Mouse (Mus musculus) inflammation-experienced regulatory T-cells, adult 6 months (primary cell): Measurements from ENCODE around the gene Unc79. TPM values are rescaled to one million over a fixed set of nuclear protein-coding genes. Genes with fewer than 3 reads are reported as not detected.

Experiments used
- ATAC-seq: one replicate; pipeline ENCODE4 v1.8.0; 2017
- polyA plus RNA-seq, 3 experiments: library from polyadenylated mRNA; unstranded; fragments of 100-300 nt; shearing (Covaris generic); gene quantifications; one replicate each; pipeline ENCODE4 v1.2.1; 2017

Gene Unc79
- polyA plus RNA-seq, 3 experiments from 2014 or later: 0.19 to 0.38 (median 0.22) TPM

DNA sequence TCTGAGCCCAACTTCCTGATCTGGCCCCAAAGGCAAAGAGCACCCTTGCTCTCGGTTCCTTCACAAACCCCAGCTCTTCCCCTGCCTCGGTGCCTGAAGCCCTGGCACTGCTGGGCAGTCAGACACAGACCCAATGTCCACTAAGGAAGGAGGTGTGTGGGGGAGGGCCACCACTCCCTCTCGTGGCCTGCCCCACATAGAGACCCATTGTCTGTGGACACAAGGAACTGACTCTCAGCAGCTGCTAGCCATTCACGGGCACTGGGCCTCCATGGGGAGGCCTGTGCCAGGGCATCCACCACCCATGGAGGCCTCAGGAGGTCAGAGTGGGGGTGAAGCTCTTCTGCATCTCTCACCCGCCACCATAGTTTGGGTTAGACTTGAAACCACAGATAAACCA, 262.4 kb downstream of the Unc79 start:
- ATAC-seq: no peak

DNA sequence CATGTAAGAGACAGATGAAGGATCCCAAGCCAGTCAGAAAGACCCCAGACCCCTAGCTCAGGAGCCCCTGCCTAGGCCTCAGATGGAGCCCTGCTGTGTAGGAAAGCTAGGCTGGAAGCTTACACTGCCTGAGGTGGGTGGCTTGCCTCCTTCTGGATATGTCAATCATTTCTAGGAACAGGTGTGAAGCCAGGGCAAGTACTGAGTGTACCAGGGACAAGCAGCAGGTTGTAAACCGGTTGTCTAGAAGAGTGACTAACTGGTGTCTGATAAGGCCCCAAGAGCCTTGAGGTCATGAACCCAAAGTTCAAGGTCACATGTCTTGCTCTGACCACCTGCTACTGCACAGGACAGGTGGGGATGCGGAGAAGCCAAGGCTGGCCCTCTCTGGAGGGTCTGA, 264.9 kb downstream of the Unc79 start:
- no peak for ATAC-seq

DNA sequence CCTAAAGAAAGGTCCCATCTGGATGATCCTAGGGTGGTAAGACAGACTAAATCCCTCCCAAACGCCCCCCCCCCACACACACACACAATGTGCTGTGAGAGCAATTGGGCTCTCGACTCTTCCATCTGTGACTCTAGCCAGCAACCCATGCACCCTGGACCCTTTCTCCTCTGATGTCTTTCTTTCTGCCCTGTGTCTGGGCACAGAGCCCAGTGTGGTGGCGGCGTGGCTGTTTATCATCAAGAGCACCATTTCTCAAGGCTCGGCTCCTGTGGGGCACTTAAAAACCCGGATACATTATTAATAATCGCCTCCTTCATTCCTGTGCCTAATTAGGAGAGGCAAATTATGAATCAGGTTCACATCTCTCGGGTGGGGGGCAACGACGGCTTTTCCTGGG, 265.6 kb downstream of the Unc79 start:
- ATAC-seq: no peak

DNA sequence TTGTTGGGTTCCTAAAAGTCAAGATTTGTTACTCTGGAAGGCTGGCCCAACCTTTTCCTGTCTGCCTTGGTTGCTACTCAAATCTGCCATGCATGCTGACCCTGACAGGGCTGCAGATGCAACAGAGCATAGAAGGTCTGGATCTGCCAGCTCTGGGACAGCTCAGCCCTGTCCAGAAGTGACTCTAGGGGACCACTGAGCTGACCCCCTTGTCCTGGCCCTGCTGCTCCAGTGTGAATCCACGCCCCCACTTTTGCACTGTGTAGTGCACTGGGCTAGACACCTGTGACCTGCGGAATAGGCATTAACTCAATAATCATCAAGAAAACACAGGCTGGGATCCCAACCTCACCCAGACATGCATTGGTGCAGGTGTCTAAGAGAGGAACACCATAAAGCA, 266.1 kb downstream of the Unc79 start:
- ATAC-seq: no peak

DNA sequence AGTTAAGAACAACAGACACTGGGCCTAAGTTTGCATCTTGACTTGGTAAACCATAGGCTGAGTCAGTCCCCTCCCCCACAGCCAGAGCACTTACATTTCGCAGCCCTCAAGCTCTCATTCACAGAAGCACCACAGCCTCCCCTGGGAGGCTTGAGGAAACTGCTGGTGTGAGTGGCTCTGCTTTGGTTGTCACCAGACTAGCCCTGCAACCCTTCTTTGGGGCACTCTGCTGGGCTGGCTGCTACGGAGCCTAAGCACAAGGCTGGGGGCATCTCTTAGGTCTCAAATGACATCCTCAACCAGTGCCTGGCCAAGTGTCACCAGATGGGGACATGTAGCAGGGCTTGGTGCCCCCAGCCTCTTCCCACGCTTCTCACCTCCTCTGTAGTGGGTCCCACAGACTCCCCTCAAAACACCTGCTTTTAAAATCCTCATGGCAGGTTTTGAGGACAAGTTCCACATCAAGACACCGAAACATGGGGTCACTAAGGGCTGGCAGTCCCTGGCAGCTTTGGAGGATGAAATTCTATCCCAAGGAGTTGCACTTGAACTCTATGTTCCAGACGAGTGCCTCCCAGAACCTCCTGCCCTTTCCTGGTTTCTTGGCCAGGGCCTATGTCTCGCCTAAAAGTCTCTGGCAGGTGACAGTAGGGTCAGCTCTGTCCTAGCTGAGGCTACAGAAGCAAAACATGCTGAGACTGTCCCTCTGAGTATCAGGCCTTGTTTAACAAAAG, 267.4 kb downstream of the Unc79 start:
- no peak for ATAC-seq

DNA sequence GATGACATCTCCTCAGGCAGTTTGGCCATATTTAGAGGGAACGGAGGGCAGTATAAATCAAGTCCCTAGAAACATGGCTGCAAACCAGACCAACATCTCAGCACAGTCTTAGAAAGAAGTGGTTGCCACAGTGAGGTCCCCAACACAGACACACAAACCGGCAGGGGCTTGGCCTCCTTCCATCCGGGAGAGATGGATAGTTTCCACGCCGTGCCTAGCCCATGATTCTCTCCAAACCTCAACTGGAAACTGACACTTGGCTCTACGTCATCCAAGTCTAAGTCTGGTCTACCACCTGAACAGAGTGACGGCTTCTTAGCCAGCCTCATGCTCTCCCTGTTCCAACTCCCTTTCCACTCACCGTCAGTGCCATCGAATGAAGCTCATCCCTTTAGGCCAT, 275.0 kb downstream of the Unc79 start:
- ATAC-seq: no peak

DNA sequence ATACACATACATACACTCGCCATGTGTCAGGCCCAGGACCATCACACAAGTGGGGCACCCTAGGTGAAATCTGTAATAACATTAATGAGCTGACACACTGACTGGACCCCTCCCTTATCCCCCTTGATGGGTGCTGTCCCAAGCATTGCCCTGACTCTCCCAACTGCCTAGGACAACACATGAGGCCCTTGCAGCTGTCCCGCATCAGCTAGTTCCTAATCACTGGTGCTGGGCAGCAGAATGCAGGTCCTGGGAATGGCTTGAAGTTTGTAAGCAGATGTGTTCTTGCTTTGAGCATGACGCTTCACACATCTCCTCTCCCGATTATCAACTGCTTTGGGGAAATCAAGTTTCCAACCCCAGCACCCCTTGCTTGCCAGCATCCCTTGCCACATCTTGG, 277.5 kb downstream of the Unc79 start:
- no peak for ATAC-seq

DNA sequence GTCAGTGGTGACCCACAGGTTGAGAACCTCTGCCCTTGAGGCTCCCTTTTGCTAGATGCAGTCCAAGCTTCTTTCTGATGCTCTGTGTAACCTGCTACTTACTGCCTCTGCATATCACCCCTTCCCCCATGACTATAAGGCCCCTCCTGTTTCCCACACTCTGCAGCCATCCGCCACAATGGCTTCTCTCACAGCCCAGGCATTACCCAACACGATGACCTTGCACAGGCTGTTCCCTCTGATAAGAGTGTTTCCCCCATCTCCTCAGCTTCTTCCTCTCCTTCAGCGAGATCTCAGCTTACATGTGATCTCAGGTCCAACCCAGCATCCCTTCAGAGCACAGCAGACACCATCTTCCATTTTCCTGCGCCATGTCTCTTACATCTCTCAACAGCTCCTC, 280.4 kb downstream of the Unc79 start:
- ATAC-seq: no peak

Other genes with a start within 250 kb of the Unc79 start
- gene Itpk1, start 243.9 kb upstream of the Unc79 start, polyA plus RNA-seq: 10 to 100 TPM; 13.4 to 31.0 (median 14.1) TPM
- gene Moap1, start 205.2 kb upstream of the Unc79 start, polyA plus RNA-seq: 1 to 10 TPM; 4.7 to 6.9 (median 6.2) TPM
- gene Tmem251, start 205.1 kb upstream of the Unc79 start, polyA plus RNA-seq: 10 to 100 TPM in 1 of 3 experiments, 1 to 10 TPM in 2; 7.7 to 10.5 (median 9.7) TPM
- not detected for gene Gm28051, start 191.1 kb upstream of the Unc79 start, polyA plus RNA-seq
- 10 to 100 TPM; 25.6 to 36.4 (median 26.0) TPM for gene Gon7, start 191.1 kb upstream of the Unc79 start, polyA plus RNA-seq
- 10 to 100 TPM; 22.6 to 27.0 (median 23.5) TPM for gene Ubr7, start 190.9 kb upstream of the Unc79 start, polyA plus RNA-seq
- 10 to 100 TPM in 1 of 3 experiments, 1 to 10 TPM in 2; 6.8 to 11.4 (median 8.3) TPM for gene Gm20604, start 190.2 kb upstream of the Unc79 start, polyA plus RNA-seq
- gene Btbd7, start 70.4 kb upstream of the Unc79 start, polyA plus RNA-seq: 10 to 100 TPM in 2 of 3 experiments, 1 to 10 TPM in 1; 7.4 to 13.8 (median 10.4) TPM
- not detected for gene Cox8c, start 49.5 kb upstream of the Unc79 start, polyA plus RNA-seq